ENCODE assay signal across 23 mouse cellular contexts in the genomic region with DNA sequence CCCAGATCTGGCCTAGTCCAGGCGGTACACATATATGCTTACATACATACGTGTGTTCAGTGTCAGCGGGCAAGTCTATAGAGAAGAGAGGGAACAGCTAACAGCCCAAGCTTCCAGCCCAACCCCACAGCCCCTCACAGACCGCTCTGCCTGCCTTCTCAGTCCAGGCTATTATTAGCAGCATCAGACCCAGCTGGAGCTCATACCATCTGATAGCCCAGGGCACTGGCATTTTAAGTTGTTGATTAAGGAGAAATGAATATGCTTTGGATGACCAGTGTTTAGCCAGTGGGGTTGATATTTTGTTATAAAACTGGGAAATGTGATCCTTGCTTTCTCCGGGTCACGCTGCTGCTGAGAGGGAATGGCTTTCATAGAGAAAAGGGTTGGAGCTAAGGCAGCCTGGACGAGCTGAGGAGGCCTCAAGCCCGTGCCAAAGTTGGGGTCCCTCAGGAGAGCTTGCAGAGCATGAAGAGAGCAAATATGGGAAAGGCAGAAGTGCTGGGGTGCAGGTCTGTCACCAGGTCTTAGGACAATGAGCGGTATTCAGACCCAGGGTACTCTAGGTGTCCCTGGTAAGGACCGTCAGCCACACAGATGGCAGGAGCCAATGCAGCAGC.
A peak's percentile ranks its signal among the peaks of the same experiment; 100 is the strongest.
DNase-seq lines count a peak whose midpoint lies in the region; ATAC-seq and TF ChIP-seq lines count a peak whose summit lies in the region.
"Had no signal": no experiment of that assay in that cellular context is flagged by ENCODE, and none has a peak within 500 bp of the region (broad histone marks: within the 10 kb centered on the region; RNA-seq: fewer than 3 reads in every experiment).

No protein-coding gene starts in this region.

- WGBS in heart, embryonic 14.5 days: 34% methylated on average over 10 of the region's 10 CpGs
- 91% methylated on average over 10 of the region's 10 CpGs for WGBS in intestine, postnatal 0 days
- WGBS in kidney, embryonic 15.5 days: 79% methylated on average over 10 of the region's 10 CpGs

- peaks cover 57% of the 10 kb centered on the region for H3K36me3 ChIP-seq in heart, embryonic 14.5 days (ENCODE audit: control insufficient read depth, insufficient read depth, low read length)
- H3K36me3 ChIP-seq in myocyte (ENCODE audit: control insufficient read depth, insufficient read depth): peaks cover 40% of the 10 kb centered on the region
- peaks cover 19% of the 10 kb centered on the region for H3K36me3 ChIP-seq in intestine, postnatal 0 days (ENCODE audit: control insufficient read depth, insufficient read depth)
- H3K36me3 ChIP-seq in kidney, embryonic 15.5 days: no peaks in the 10 kb centered on the region
- H3K36me3 ChIP-seq: forebrain, embryonic 10.5 days; hindbrain, embryonic 15.5 days; midbrain, embryonic 10.5 days; neural tube, embryonic 15.5 days had no signal

- H3K4me2 ChIP-seq in heart, embryonic 14.5 days (ENCODE audit: low read length): peak overlapping the region; percentile 62
- H3K4me2 ChIP-seq in myocyte (ENCODE audit: low read depth): peak overlapping the region; percentile 30
- H3K4me2 ChIP-seq in intestine, postnatal 0 days (replicated peaks; ENCODE audit: low read depth): no peak overlapping the region
- H3K4me2 ChIP-seq in kidney, embryonic 15.5 days: no peak overlapping the region
- H3K4me2 ChIP-seq: hindbrain, embryonic 15.5 days; liver, embryonic 11.5 days; neural tube, embryonic 15.5 days had no signal

- peaks cover 99% of the 10 kb centered on the region for H3K79me2 ChIP-seq in myocyte (ENCODE audit: control insufficient read depth, insufficient read depth)

- peak; percentile 65; the same call in 1 of the 2 replicates for ATAC-seq in heart, embryonic 14.5 days (ENCODE audit: insufficient number of reproducible peaks, insufficient read depth, low FRiP score, low read depth)
- ATAC-seq in intestine, postnatal 0 days: no peak
- ATAC-seq in kidney, embryonic 15.5 days (replicated peaks; ENCODE audit: low FRiP score): no peak
- ATAC-seq: forebrain, postnatal 0 days; liver, postnatal 0 days; midbrain, embryonic 16.5 days had no signal

- TF ChIP-seq CTCF in intestine, postnatal 0 days (IDR thresholded peaks at IDR 0.05; ENCODE audit: low read depth): no peak

- DNase-seq in gastrocnemius, postnatal 14 days: peak; percentile 32
- no peak for DNase-seq in gastrocnemius, postnatal 36 days
- peak; percentile 29 for DNase-seq in retina, postnatal 1 day
- DNase-seq in retina, embryonic 14.5 days (ENCODE audit: low spot score): no peak
- DNase-seq: adrenal gland, adult 2 months; cerebellum, adult 11-12 months; forebrain, postnatal 0 days; kidney, adult 8-10 months; kidney, postnatal 36 days; layer of hippocampus, postnatal 36 days; liver, postnatal 0 days; lung, postnatal 10 days; thymus, postnatal 14 days had no signal

- H3K9ac ChIP-seq in heart, embryonic 14.5 days (ENCODE audit: low read length): peak overlapping the region; percentile 65
- H3K9ac ChIP-seq in intestine, postnatal 0 days (ENCODE audit: low read depth, low read length): no peak overlapping the region
- no peak overlapping the region for H3K9ac ChIP-seq in kidney, embryonic 15.5 days
- H3K9ac ChIP-seq: forebrain, postnatal 0 days; hindbrain, embryonic 15.5 days; liver, postnatal 0 days; neural tube, embryonic 15.5 days had no signal

- no peak overlapping the region for H3K4me3 ChIP-seq in heart, embryonic 14.5 days (ENCODE audit: control insufficient read depth in 1 of 2, insufficient read depth in 1 of 2, low read depth in 1 of 2, low read length in 2 of 2)
- H3K4me3 ChIP-seq in myocyte: no peak overlapping the region
- H3K4me3 ChIP-seq in intestine, postnatal 0 days (ENCODE audit: low read depth, low read length): no peak overlapping the region
- no peak overlapping the region for H3K4me3 ChIP-seq in kidney, embryonic 15.5 days (replicated peaks)
- H3K4me3 ChIP-seq: forebrain, embryonic 10.5 days; hindbrain, embryonic 15.5 days; midbrain, embryonic 10.5 days; neural tube, embryonic 15.5 days had no signal

- no peak overlapping the region for H3ac ChIP-seq in myocyte (ENCODE audit: control insufficient read depth, insufficient read length)

- no peaks in the 10 kb centered on the region for H3K27me3 ChIP-seq in heart, embryonic 14.5 days (ENCODE audit: control insufficient read depth, insufficient read depth, low read length)
- no peaks in the 10 kb centered on the region for H3K27me3 ChIP-seq in myocyte (ENCODE audit: control insufficient read depth, insufficient read depth, insufficient read length)
- no peaks in the 10 kb centered on the region for H3K27me3 ChIP-seq in intestine, postnatal 0 days (replicated peaks; ENCODE audit: control insufficient read depth, insufficient read depth, low read length)
- no peaks in the 10 kb centered on the region for H3K27me3 ChIP-seq in kidney, embryonic 15.5 days
- H3K27me3 ChIP-seq: hindbrain, embryonic 15.5 days; neural tube, embryonic 15.5 days had no signal

- no peaks in the 10 kb centered on the region for H3K9me3 ChIP-seq in heart, embryonic 14.5 days (ENCODE audit: control insufficient read depth, low read length)
- H3K9me3 ChIP-seq in intestine, postnatal 0 days (ENCODE audit: control insufficient read depth): no peaks in the 10 kb centered on the region
- H3K9me3 ChIP-seq in kidney, embryonic 15.5 days (replicated peaks): no peaks in the 10 kb centered on the region
- H3K9me3 ChIP-seq: forebrain, embryonic 10.5 days; hindbrain, embryonic 15.5 days; midbrain, embryonic 10.5 days; neural tube, embryonic 15.5 days had no signal

- peaks cover 46 to 77% of the 10 kb centered on the region in 2 experiments for H3K4me1 ChIP-seq in heart, embryonic 14.5 days (ENCODE audit: control insufficient read depth in 2 of 2, insufficient read depth in 2 of 2, low read length in 2 of 2)
- peaks cover 16% of the 10 kb centered on the region for H3K4me1 ChIP-seq in intestine, postnatal 0 days (replicated peaks; ENCODE audit: control insufficient read depth, insufficient read depth, low read length)
- peaks cover 15% of the 10 kb centered on the region for H3K4me1 ChIP-seq in kidney, embryonic 15.5 days
- H3K4me1 ChIP-seq: hindbrain, embryonic 15.5 days; neural tube, embryonic 15.5 days had no signal

- no peak for TF ChIP-seq POLR2A in myocyte (IDR thresholded peaks at IDR 0.05; ENCODE audit: insufficient read length, low read depth)

- peak overlapping the region; percentile 96 to 97 for H3K27ac ChIP-seq in heart, embryonic 14.5 days (replicated peaks in 1 of 2; ENCODE audit: control insufficient read depth in 1 of 2, insufficient read depth in 1 of 2, low read depth in 2 of 2, low read length in 2 of 2)
- H3K27ac ChIP-seq in intestine, postnatal 0 days (ENCODE audit: low read depth, low read length): no peak overlapping the region; the same call in 1 of the 2 replicates
- no peak overlapping the region for H3K27ac ChIP-seq in kidney, embryonic 15.5 days
- H3K27ac ChIP-seq: forebrain, embryonic 10.5 days; hindbrain, embryonic 15.5 days; midbrain, embryonic 10.5 days; neural tube, embryonic 15.5 days had no signal

- intact Hi-C loops in gastrocnemius, postnatal 14 days (cut with DNase I; ENCODE audit: low total_unique reads): no loop called here
- intact Hi-C loops in gastrocnemius, postnatal 36 days (cut with DNase I): no loop called here

TF ChIP-seq in myocyte, 11 proteins besides CTCF, POLR2A, EP300 and RAD21:
- peak; percentile 19 for TF ChIP-seq POLR2AphosphoS2 (IDR thresholded peaks at IDR 0.05; ENCODE audit: insufficient read length, low read depth)
- no peak for TF ChIP-seq USF1 (IDR thresholded peaks at IDR 0.05; ENCODE audit: low read depth)

Comparison
In these comparisons a context has a peak if more than half of its experiments do, and no peak if none do; other contexts are left out.
1. DNase-seq: peak in gastrocnemius, postnatal 14 days (single experiment) and retina, postnatal 1 day (single experiment); none in gastrocnemius, postnatal 36 days (0 of 2) and retina, embryonic 14.5 days (single experiment).
2. H3K27ac ChIP-seq: peak in heart, embryonic 14.5 days (2 of 2); none in intestine, postnatal 0 days (single experiment) and kidney, embryonic 15.5 days (single experiment).
3. H3K4me2 ChIP-seq: peak in heart, embryonic 14.5 days (single experiment) and myocyte (single experiment); none in intestine, postnatal 0 days (single experiment) and kidney, embryonic 15.5 days (single experiment).